Mouse (Mus musculus): ENCODE measurements around the gene Art2b.

DNA sequence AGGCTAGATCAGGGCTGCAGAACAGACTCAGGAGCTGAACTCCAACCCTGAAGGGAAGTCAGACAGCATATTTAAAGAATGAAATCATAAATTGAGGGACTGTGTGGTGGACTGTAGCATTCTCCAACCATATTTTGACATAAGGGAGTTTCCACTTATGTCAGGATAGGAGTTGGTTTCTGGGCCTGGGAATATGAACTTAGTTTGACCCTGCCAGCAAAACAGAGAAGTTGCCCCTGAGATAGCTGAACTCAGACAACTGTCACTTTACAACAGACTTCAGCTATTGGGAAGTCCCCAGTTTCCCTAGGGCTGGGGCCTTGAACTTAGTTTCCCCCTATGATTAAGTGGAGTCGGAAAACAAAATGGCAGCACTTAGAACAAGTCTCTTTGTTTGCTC is 33.9 kb downstream of the Art2b start:
- no peak for TF ChIP-seq CTCF (IDR thresholded peaks at IDR 0.05; ENCODE audit: borderline replicate concordance, insufficient read depth, low read depth, low read length)
- TF ChIP-seq POLR2A (IDR thresholded peaks at IDR 0.05; ENCODE audit: borderline replicate concordance, insufficient read depth, low read length) = no peak

Measured in cerebellum, adult 2 months (tissue).